Mouse (Mus musculus) lung, adult 2 months (tissue): ENCODE results near the gene Gm10912.
"Not testable (repeated sequence)": the region's sequence is repeated elsewhere in the genome, so short reads cannot be mapped to it uniquely, and the experiment has no call there.

ENCODE experiments used
- CTCF ChIP-seq: fragments of 200-500 bp; IDR thresholded peaks from 2 replicates; pipeline ENCODE4 v1.5.1; 2011; ENCODE audit warnings: mild to moderate bottlenecking, low read length, control low read depth; ENCODE audit not compliant: insufficient read depth
- POLR2A ChIP-seq: fragments of 200-500 bp; IDR thresholded peaks from 2 replicates; pipeline ENCODE4 v1.6.1; 2011; ENCODE audit warnings: low read depth, mild to moderate bottlenecking, control low read depth, low read length, borderline replicate concordance; ENCODE audit errors: extremely low read depth

- TF ChIP-seq CTCF, POLR2A: not testable (repeated sequence)
These were observed 43.4 kb downstream of the Gm10912 start for GRCm38 (mm10) chr2:104109021-104109420.
